In the genomic region with DNA sequence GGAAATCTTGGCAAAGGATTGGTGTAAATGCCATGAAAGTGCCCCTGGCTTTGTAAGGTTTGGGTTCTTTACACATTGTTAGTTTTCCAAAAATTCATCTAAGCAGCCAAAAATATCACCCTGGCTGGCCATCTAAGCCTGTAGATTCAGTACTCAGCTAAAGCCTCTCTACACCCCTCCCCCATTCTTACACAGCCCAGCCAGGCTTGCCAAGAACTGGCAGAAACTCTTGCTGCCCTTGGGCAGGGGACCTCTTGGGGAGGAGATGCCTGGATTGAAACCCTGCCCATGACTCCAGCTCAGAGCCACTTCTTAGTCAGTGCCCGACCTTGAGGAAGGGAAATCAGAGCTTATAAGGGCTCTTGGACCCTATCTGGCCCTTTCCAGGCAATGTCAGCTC, we compare ENCODE assay signal across 16 mouse cellular contexts.
DNase-seq lines count a peak whose midpoint lies in the region; ATAC-seq and TF ChIP-seq lines count a peak whose summit lies in the region.
"Had no signal": no experiment of that assay in that cellular context is flagged by ENCODE, and none has a peak within 500 bp of the region (broad histone marks: within the 10 kb centered on the region; RNA-seq: fewer than 3 reads in every experiment).

No protein-coding gene starts in this region.

- H3K4me2 ChIP-seq in limb, embryonic 14.5 days (replicated peaks; ENCODE audit: low read depth, low read length, severe bottlenecking) = no peak overlapping the region
- H3K4me2 ChIP-seq: liver, embryonic 11.5 days had no signal

- peak; percentile 95 for DNase-seq in heart, adult 11 months
- no peak for DNase-seq in heart, postnatal 36 days
- peak; percentile 58 for DNase-seq in limb, embryonic 14.5 days (ENCODE audit: low spot score)
- no peak for DNase-seq in limb, embryonic 10.5 days (ENCODE audit: low spot score)
- DNase-seq in adrenal gland, adult (ENCODE audit: inconsistent age in 2 of 2, low spot score in 1 of 2) = peak; percentile 74 to 85
- peak; percentile 50 for DNase-seq in kidney, adult 9 months
- DNase-seq in layer of hippocampus, adult 2 months (ENCODE audit: low spot score in 2 of 2) = no peak
- no peak for DNase-seq in cerebellum, adult 8-10 months
- DNase-seq: B cell, adult 2 months; retina, postnatal 1 day; thymus, adult 18-20 months had no signal

- H3K36me3 ChIP-seq in limb, embryonic 14.5 days (ENCODE audit: control insufficient read depth, insufficient read depth, low read length) = no peaks in the 10 kb centered on the region
- no peaks in the 10 kb centered on the region for H3K36me3 ChIP-seq in limb, embryonic 10.5 days
- H3K36me3 ChIP-seq: G1E had no signal

- H3K9me3 ChIP-seq in limb, embryonic 14.5 days (ENCODE audit: control insufficient read depth, low read length) = no peaks in the 10 kb centered on the region
- H3K9me3 ChIP-seq in limb, embryonic 10.5 days (replicated peaks) = no peaks in the 10 kb centered on the region
- H3K9me3 ChIP-seq: megakaryocyte, embryonic 14.5 days had no signal

- TF ChIP-seq POLR2A in limb, embryonic 14.5 days (IDR thresholded peaks at IDR 0.05; ENCODE audit: borderline replicate concordance, extremely low read depth, insufficient read depth, insufficient read length) = no peak

- H3K4me1 ChIP-seq in limb, embryonic 14.5 days (ENCODE audit: control insufficient read depth, insufficient read depth, low read length) = peaks cover 10% of the 10 kb centered on the region
- no peaks in the 10 kb centered on the region for H3K4me1 ChIP-seq in limb, embryonic 10.5 days
- H3K4me1 ChIP-seq: megakaryocyte, embryonic 14.5 days had no signal

- H3K4me3 ChIP-seq in limb, embryonic 14.5 days (replicated peaks; ENCODE audit: low read length) = no peak overlapping the region
- no peak overlapping the region for H3K4me3 ChIP-seq in limb, embryonic 10.5 days
- H3K4me3 ChIP-seq in layer of hippocampus, adult 2 months = no peak overlapping the region
- H3K4me3 ChIP-seq: megakaryocyte, embryonic 14.5 days; myocyte had no signal

- ATAC-seq in limb, embryonic 14.5 days (ENCODE audit: low FRiP score, low read depth) = no peak
- ATAC-seq: intestine, embryonic 16.5 days had no signal

- H3K9ac ChIP-seq in limb, embryonic 14.5 days (ENCODE audit: low read depth, low read length, severe bottlenecking) = no peak overlapping the region

- H3K27me3 ChIP-seq in limb, embryonic 14.5 days (ENCODE audit: control insufficient read depth, insufficient read depth, low read length) = no peaks in the 10 kb centered on the region
- H3K27me3 ChIP-seq in limb, embryonic 10.5 days (ENCODE audit: low read depth, poor library complexity, severe bottlenecking) = peaks cover 43% of the 10 kb centered on the region; the same call in 1 of the 2 replicates

- WGBS in limb, embryonic 14.5 days = 48% methylated on average over 1 of the region's 1 CpGs
- WGBS in limb, embryonic 10.5 days = 74% methylated on average over 1 of the region's 1 CpGs

- H3K27ac ChIP-seq in limb, embryonic 14.5 days (replicated peaks; ENCODE audit: low read depth, low read length) = no peak overlapping the region
- H3K27ac ChIP-seq in limb, embryonic 10.5 days = no peak overlapping the region
- no peak overlapping the region for H3K27ac ChIP-seq in layer of hippocampus, adult 2 months

- TF ChIP-seq CTCF in layer of hippocampus, adult 2 months (conservative IDR thresholded peaks at IDR 0.05) = no peak

- intact Hi-C loops in heart, postnatal 36 days (cut with DNase I) = loop anchor here (5.0 kb wide), 1 partner anchor 67 kb away; no protein-coding TSS in a partner anchor

Comparison
In these comparisons a context has a peak if more than half of its experiments do, and no peak if none do; other contexts are left out.
1. DNase-seq: peak in heart, adult 11 months (single experiment), limb, embryonic 14.5 days (single experiment), adrenal gland, adult (2 of 2) and kidney, adult 9 months (single experiment); none in heart, postnatal 36 days (0 of 2), limb, embryonic 10.5 days (single experiment), layer of hippocampus, adult 2 months (0 of 2) and cerebellum, adult 8-10 months (single experiment).